Mouse (Mus musculus) limb, embryonic 10.5 days (tissue): ENCODE data around the gene Olfml1. TPM values are rescaled to one million over a fixed set of nuclear protein-coding genes. Genes with fewer than 3 reads are reported as not detected.

ENCODE experiments used
- DNase-seq: peaks from one replicate; pipeline ENCODE4 v3.0.0-alpha.2; 2017; ENCODE audit warnings: low spot score
- H3K27ac ChIP-seq: fragments of 300-500 bp; sonication (generic); 2 replicates; pipeline ENCODE4 v1.5.1; 2016; ENCODE audit warnings: mild to moderate bottlenecking
- H3K27me3 ChIP-seq: fragments of 300-500 bp; sonication (generic); 2 replicates; pipeline ENCODE4 v1.6.1; 2016; ENCODE audit warnings: low read depth, mild to moderate bottlenecking; ENCODE audit not compliant: poor library complexity, severe bottlenecking
- H3K36me3 ChIP-seq: fragments of 300-500 bp; sonication (generic); 2 replicates; pipeline ENCODE4 v1.6.1; 2016; ENCODE audit warnings: mild to moderate bottlenecking, moderate library complexity
- H3K4me1 ChIP-seq: fragments of 300-500 bp; sonication (generic); 2 replicates; pipeline ENCODE4 v1.6.1; 2016
- H3K4me3 ChIP-seq: fragments of 300-500 bp; sonication (generic); 2 replicates; pipeline ENCODE4 v1.5.1; 2016; ENCODE audit warnings: mild to moderate bottlenecking, moderate library complexity
- H3K9me3 ChIP-seq: fragments of 300-500 bp; sonication (generic); replicated peaks from 2 replicates; pipeline ENCODE4 v1.6.1; 2016; ENCODE audit warnings: mild to moderate bottlenecking
- WGBS: fragments of 180-500 bp; shearing (Covaris S2); methylation state at CpG from one replicate; pipeline ENCODE4 v1.1.7; 2016; 5-methylcytosine and 5-hydroxymethylcytosine counted together
- polyA plus RNA-seq: library from polyadenylated mRNA; unstranded; fragments of >200 nt; fragmentation: Nextera tagmentation; extraction: Ambion mirVana; gene quantifications from 2 replicates; pipeline ENCODE4 v1.2.1, GENCODE M21; 2016

The Olfml1 gene
- polyA plus RNA-seq, 1 experiment from 2014 or later = 22.3 TPM

GRCm38 (mm10) chr7:107628383-107628782 is 61.1 kb downstream of the Olfml1 start:
- Histone ChIP-seq H3K36me3 (no peaks in the 10 kb centered on the region), H3K27ac (no peak overlapping the region), H3K4me1 (no peaks in the 10 kb centered on the region), H3K9me3 (no peaks in the 10 kb centered on the region), H3K27me3 (no peaks in the 10 kb centered on the region), H3K4me3 (no peak overlapping the region)
- DNase-seq = no peak

GRCm38 (mm10) chr7:107633201-107633600 is 66.0 kb downstream of the Olfml1 start:
- WGBS = 94% methylated on average over 4 of the region's 4 CpGs
- no peak overlapping the region for H3K4me3 ChIP-seq
- DNase-seq = no peak
- H3K4me1 ChIP-seq = no peaks in the 10 kb centered on the region
- H3K9me3 ChIP-seq = no peaks in the 10 kb centered on the region
- H3K36me3 ChIP-seq = no peaks in the 10 kb centered on the region
- no peak overlapping the region for H3K27ac ChIP-seq
- H3K27me3 ChIP-seq = no peaks in the 10 kb centered on the region

- DNase-seq = no peak
- H3K4me1 ChIP-seq = no peaks in the 10 kb centered on the region
- H3K9me3 ChIP-seq = no peaks in the 10 kb centered on the region
- no peaks in the 10 kb centered on the region for H3K36me3 ChIP-seq
- no peak overlapping the region for H3K27ac ChIP-seq
- H3K4me3 ChIP-seq = no peak overlapping the region
- WGBS = 89% methylated on average over 7 of the region's 7 CpGs
- H3K27me3 ChIP-seq = no peaks in the 10 kb centered on the region
Observed at GRCm38 (mm10) chr7:107637398-107637797, 70.2 kb downstream of the Olfml1 start.

GRCm38 (mm10) chr7:107638026-107638425 is 70.8 kb downstream of the Olfml1 start:
- H3K4me1 ChIP-seq = no peaks in the 10 kb centered on the region
- 88% methylated on average over 5 of the region's 5 CpGs for WGBS
- no peaks in the 10 kb centered on the region for H3K27me3 ChIP-seq
- no peak for DNase-seq
- H3K27ac ChIP-seq = no peak overlapping the region
- H3K36me3 ChIP-seq = no peaks in the 10 kb centered on the region
- no peaks in the 10 kb centered on the region for H3K9me3 ChIP-seq
- H3K4me3 ChIP-seq = no peak overlapping the region

Other genes with a start within 250 kb of the Olfml1 start
- 0.98 and 2.0 TPM in 2 replicates for gene Syt9, start 196.7 kb upstream of the Olfml1 start, polyA plus RNA-seq
- 22.0 and 24.9 TPM in 2 replicates for gene Ppfibp2, start 27.8 kb downstream of the Olfml1 start, polyA plus RNA-seq
- gene 5330417H12Rik, start 57.7 kb downstream of the Olfml1 start, polyA plus RNA-seq = not detected in 2 replicates
- 0.23 and 0.30 TPM in 2 replicates for gene Cyb5r2, start 190.6 kb downstream of the Olfml1 start, polyA plus RNA-seq
- gene Ovch2, start 233.8 kb downstream of the Olfml1 start, polyA plus RNA-seq = not detected in 2 replicates
- not detected in 2 replicates for gene Olfr467, start 244.8 kb downstream of the Olfml1 start, polyA plus RNA-seq